Mouse (Mus musculus) induced T-regulatory cell, adult 2 months (primary cell): ENCODE data around the gene F12.

Source experiments
- DNase-seq: peaks from one replicate; pipeline ENCODE4 v3.0.0-alpha.2; 2012; ENCODE audit warnings: low read depth

Gene F12

GRCm38 (mm10) chr13:55426613-55427012 is at the start of gene F12:
Gene F12 (minus strand): TSS chr13:55426793.
- DNase-seq = no peak

DNA sequence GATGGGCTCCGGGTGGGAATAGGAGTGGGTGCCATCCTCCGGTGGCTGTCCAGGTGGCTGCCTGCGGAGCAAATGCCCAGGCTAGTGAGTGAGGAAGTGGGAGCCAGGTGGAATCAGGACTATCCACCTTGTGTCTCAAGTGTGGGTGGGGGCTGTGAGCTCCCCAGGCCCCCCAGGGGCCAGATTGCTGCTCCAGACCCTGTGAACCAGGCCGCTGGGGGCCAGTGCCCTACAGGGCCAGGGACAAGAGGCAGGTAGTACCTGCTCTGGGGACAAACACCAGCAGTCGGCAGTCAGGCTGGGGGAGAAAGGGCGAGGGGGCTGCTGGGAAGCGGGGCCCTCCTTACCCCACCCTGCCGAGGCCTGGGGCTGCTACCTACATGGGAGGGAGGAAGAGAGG is 49.7 kb upstream of the F12 start:
- DNase-seq = no peak

DNA sequence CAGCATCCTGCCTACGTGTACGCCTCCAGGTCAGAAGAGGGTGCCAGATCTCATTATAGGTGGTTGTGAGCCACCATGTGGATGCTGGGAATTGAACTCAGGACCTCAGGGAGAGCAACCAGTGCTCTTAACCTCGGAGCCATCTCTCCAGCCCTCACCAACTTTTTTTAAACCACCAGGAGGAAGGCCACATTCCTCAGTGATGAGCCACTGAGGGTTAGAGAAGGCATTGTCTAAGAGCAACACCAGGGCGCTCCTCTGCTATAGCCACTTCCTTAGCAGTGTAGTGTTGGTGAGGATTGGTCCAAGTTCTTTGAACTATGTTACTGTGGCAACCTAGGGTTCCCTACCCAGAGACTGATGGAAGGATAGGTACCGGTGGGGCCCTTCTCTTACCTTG is 49.2 kb upstream of the F12 start:
- DNase-seq = no peak

DNA sequence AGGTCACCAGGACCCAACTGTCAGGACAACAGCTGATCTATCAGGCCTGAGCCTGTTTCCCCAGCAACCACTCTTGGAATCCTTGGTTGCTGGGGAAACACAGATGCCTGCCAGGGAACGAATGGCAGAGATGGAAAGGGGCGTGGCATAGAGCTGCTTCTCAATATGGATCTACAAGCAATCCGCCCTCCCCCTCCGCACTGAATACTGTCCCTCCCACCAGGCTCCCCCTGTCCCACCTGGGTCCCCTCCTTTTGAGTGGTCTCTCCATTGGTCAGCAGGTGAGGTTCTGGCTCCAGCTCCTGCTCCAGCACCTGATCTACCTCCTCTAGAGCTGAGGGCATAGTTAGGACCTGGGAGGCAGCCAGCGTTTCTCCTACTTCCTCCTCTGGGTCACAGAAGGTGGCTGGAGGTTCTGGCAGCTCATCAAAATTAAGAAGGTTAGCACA is 48.1 kb upstream of the F12 start:
- peak; percentile 54 for DNase-seq

DNA sequence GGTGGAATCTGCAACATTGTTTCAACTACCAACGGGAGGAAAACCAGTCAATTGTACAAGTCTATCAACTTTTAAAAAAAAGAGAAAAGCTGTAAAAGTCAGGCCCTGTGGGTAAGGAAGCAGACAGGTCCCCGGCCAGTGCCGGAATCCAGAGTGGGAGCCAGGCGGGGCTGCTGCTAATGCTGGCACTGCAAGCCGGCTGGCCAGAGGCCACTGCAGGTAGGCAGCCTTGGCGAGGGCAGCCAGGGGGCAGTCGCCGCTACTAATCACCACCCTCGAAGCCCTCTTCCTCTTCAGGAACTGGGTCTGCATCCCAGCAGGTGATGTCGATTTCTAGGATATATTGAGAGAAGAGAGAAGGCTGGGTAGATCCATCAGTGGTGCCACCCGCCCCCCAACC is 47.4 kb upstream of the F12 start:
- DNase-seq = peak; percentile 31

DNA sequence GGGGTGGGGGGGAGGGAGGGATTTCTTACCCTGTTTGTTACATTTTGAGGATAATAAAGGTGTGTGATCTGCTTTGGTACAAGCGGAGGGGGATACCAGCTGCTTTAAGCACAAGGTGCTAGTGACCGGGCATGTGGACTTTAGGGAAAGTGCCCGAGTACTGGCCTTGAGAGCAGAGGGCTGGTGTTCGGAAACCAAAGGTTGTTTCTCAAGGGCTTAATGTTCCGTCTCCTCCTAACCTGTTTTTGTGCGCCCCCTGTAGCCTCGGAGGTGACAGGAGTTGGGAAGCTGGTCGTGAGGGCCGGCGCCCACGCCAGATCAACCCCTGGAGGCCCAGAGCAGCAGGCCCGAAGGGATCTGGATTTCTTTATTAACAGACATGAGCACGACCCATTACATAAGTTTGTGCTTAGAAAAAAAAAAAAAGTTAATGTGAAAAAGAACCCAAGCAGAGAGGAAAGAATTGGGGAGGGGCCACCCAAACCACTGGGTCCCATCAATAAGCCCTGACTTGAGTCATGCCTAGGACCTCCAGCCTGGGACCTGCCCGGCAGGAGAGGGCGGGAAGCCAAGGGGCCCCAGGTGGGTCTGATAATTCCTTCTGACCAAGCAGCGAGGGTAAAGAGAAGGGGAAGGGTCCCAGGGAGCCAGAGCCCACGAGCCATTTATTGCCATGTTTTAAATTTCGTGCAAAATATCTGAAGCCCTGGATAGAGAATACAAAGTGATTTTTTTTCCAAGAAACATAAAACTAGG is 46.7 kb upstream of the F12 start:
- peak; percentile 57 for DNase-seq

GRCm38 (mm10) chr13:55472132-55473022 is 45.8 kb upstream of the F12 start:
- DNase-seq = peak; percentile 77

DNA sequence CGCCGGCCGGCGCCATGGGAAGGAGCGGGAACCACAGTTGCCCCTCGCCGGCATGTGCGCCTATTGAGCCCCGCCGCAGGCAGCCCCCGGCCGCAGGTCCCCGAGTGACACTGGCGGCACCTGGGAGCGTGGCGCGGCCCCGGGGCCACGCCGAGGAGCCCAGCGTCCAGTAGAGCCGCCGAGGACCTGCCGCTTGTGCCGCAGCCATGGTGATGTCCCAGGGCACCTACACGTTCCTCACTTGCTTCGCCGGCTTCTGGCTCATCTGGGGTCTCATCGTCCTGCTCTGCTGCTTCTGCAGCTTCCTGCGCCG is 45.2 kb upstream of the F12 start:
- no peak for DNase-seq

DNA sequence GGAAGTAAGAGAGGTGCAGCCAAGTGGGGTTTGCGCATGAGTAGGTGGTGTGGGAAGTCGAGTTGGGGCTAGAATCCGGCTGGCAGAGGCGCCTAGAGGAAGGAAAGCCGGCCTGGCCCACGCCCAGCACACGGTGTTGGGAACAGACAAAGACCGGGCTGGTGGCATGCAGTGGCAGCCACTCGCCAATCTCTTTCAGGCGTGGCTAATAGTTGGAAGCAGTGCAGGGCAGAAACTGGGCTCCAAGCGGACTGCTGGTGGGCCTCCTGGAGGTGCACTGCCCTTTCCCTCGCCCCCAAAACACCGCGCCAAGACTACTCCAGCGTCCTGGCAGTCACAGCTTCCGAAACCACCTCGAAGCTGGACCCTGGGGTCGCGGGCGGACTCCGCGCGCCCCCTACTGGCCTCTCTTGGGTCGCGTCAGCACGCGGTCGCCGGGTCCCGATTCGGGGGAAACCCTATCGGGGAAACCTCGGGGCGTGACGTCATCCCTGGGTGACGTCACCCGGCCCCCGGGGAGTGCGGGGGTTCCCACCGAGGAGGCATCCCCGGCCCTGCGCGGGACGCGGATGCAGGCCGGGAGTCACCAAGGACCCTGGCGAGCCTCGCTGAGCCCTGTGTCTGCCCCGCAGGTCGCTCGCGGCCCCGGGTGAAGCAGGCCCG is 44.7 kb upstream of the F12 start:
- DNase-seq = peak; percentile 94

DNA sequence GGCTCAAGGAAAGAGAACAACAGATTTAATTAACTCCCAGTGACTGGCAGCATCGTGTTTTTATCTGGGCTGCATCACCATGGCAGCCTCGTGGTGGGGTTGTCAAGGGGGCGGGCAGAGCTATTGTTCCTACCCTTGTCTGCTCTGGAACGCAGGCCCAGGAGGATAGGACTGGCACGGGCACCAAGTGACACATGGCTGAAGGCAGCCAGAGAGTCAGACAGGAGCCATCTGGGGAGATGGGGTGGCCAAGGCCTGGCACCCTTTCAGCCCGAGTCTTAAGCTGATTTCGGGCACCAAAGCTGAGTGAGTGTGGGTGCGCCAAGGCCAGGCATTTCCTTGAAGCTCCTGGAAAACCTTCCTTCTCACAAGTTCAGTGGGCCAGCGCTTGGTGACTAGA is 43.8 kb upstream of the F12 start:
- peak; percentile 49 for DNase-seq

GRCm38 (mm10) chr13:55468851-55469560 is 42.4 kb upstream of the F12 start:
- DNase-seq = no peak

DNA sequence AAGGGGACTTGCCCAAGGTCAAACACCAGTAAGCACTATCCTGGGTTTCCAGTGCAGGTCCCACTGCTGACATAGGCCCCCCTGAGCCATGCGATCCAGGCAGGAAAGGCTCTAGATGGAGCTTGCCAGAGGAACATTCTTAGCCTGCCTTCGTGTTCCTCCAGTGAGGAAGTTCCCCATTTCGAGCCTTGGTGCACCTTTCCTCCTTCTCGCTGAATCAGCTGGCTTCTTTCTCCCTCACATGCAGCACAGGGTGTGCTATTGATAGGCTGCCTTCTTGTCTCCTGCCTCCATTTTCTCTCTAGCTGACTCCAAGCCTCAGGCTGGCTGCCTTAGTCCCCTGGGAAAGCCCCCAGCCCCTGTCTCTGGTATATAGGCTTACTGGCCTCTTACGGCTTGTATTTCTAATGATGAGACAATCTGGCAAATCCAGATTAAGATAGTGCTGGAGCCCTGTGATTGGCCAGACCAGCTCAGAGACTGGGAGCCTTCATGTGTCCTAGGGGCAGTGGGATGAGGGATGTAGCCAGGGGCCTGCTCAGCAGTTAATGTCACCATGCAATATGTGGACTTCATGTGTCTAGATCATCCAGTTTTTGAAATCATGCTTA is 39.3 kb upstream of the F12 start:
- DNase-seq = no peak

DNA sequence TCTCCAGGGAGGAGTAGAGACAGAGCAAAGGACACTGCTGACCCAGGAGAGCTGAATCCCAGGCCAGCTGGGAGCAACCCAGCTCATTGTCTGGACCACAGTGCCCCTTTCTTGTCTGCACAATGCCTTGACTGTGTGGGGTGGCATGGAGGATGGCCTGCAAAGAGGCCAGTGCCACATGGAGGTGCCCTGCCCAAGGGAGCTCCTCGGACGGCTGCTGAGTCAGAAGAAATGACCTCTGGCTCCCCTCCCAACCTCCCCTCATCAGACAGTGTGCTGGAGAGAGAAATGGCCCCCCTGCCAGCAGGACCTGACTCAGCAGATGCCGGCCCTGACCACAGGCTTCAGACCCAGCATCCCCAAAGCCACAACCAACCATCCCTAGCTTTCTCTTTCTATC is 38.6 kb upstream of the F12 start:
- DNase-seq = peak; percentile 44

DNA sequence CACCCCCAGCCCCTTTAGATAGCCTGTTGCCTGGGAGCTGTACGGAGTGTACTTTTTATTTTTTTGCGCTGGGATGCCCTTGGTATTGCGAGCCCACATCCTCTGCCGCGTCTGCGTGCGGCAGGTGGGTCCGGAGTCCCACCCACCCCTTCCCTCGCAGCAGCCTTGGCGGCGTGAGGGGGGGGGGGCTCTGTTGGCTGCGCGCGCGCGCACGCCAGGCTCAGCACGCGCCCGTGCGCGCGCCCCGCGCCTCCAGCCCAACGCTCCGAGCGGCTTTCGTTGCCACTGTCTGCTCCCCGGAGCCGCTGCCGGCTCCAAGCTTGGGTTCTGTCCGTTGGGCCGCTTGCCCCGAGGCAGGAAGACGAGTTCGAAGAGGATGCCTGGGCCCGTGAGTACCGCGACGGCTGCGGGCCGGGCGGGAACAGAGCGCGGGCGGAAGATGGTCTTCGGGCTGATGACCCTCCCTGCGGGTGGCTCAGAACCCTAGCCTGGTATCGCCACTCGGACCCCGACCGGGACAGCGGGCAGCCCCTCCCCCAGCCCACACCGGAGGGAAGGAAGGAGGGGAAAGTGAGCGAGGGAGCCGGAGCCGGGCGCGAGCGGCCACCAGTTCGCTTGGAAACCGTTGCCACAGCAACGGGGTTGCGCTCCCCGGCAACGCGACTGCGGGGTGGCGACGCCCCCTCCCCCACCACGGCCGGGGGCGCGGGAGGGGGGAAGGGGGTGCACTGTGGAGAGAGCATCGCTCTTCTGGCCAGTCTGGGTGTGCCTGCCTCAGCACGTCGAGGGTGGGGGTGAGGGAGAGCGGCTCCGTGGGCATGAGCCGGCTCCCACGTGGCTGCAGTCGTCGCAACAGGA is 37.7 kb upstream of the F12 start, which contains the start of gene Prr7:
Gene Prr7 (plus strand): TSS at position 241 of the 858 bp plus-strand sequence.
- DNase-seq = peak; percentile 84

DNA sequence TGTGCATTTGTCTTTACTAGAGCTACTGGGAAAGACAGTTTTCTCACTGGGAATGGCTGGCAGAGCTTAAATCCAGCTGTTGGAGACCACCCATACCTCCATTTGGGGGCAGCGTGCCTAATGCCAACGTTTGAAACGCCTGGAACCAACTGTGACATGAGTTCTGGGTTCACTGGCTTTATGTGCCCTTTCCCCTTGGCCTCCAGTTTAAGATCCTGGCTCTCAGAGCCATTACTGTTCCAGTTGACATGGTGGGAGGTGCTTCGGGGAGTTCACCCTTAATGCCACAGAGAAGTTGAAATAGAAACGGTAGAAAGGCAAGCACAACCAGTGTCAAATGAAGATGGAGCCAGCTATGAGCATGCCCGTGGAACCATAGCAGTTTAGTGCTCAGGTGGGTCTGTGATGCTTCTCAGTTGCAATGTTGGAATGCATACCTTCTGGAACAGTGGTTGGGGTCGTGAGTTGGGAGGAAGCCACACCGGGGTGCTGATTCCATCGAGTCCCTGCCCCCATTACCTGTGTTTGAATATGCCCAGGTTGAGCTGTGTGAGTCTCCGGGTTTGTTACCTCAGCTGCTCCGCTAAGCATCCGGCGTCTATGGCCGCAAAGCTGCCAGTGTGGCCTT is 36.9 kb upstream of the F12 start:
- no peak for DNase-seq

- peak; percentile 59 for DNase-seq
These were observed 36.4 kb upstream of the F12 start for GRCm38 (mm10) chr13:55462965-55463364.

DNA sequence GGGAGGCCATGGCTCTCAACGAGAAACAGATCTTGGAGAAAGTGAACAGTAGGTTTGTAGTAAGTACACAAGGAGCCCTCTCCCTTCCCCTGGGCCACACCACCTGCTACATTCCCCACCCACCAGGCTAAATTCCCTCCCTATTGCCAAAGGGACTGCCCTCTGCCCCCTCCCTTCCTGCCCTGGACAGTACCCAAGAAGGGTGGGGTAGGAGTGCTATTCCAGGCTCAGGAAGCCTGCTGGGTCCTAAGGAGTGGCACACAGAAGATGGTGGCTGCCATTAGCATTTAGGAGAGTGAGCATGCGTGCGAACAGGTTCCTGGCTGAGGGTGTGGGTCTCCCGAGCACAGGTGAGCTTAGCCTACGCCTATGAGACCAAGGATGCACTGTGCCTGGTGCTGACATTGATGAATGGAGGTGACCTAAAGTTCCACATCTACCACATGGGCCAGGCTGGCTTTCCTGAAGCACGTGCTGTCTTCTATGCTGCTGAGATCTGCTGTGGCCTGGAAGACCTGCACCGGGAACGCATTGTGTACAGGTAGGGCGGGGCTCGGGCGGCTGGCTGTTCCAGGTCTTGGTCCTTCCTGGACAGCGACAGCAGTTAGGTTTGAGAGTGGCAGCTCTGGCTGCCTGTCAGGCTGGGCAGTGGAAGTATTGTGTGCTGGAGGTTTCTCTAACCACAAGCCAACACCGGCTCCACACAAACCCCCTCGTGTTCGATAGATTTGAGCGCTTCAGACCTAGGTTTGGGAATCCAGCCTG is 25.4 kb upstream of the F12 start:
- no peak for DNase-seq

DNA sequence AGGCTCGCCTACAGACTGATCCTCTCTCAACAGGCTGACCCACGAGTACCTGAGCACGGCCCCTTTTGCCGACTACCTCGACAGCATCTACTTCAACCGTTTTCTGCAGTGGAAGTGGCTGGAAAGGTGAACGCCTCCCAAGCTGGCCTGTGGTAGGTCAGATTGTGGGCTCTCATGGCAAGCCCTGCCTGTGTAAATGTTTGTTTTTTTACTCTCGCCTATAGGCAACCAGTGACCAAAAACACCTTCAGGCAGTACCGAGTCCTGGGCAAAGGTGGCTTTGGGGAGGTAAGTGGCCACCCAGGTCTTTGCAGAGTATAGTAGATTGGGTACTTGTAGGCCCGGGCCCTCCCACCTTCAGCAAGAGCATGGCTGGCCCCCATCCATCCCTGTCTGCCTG is 24.7 kb upstream of the F12 start:
- DNase-seq = no peak

GRCm38 (mm10) chr13:55450511-55450980 is 24.0 kb upstream of the F12 start:
- no peak for DNase-seq
